Mouse (Mus musculus): ENCODE measurements around the gene Abcg4. TPM values are rescaled to one million over a fixed set of nuclear protein-coding genes. Genes with fewer than 3 reads are reported as not detected.

Gene Abcg4
- polyA plus RNA-seq, 1 experiment from 2014 or later: 1.8 TPM

DNA sequence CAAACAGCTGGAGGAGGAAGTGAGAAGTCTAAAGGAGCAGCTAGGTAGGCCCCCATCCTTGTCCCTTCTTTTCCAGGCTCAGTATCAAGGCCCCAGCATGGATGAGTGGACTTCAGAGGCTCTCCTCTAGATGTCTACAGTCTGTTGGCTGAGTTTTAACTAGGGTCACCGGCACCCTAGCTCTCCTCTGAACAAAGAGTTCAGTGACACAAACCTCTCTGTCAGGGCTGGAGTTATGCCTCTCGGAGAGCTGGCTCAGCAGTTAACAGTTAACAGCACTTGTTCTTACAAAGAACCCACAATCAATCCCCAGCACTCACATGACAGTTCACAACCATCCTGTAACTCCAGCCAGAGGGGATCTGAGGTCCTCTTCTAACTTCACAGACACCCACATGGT lies 44.8 kb downstream of the Abcg4 start:
- WGBS: 45% methylated on average over 2 of the region's 2 CpGs

DNA sequence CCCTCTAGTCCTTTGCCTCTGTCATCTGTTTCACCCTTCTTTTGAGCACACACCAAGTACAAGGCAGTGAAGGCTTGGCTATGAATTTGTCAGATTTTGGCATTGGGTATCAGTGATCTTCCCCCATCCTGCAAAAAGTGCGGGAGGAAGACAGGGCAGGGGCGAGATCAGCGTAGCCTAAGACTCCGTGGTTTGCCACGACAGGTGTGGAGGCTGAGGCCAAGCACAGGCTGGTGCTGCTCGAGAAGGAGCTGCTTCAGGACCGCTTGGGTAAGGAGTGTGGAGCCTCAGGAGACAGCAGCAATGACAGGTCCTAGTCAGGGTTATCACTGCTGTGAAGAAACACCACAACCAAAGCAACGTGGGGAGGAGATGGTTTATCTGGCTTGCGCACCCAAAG lies 47.0 kb downstream of the Abcg4 start:
- Histone ChIP-seq H3K9ac (no peak overlapping the region), H3K27ac (no peak overlapping the region), H3K36me3 (no peaks in the 10 kb centered on the region), H3K4me1 (no peaks in the 10 kb centered on the region), H3K9me3 (no peaks in the 10 kb centered on the region), H3K4me3 (no peak overlapping the region), H3K4me2 (no peak overlapping the region), H3K27me3 (0 out of 2 replicates have a peak, but pooled peaks cover 5% of the 10 kb centered on the region)
- no peak for ATAC-seq (ENCODE audit: borderline replicate concordance, extremely low read depth, low FRiP score, low TSS enrichment)
- 54% methylated on average over 9 of the region's 9 CpGs for WGBS

More for the DNA sequence above, 44.8 kb downstream of the Abcg4 start:
- ATAC-seq (ENCODE audit: borderline replicate concordance, extremely low read depth, low FRiP score, low TSS enrichment): no peak
- Histone ChIP-seq H3K4me2 (no peak overlapping the region), H3K4me3 (no peak overlapping the region), H3K27ac (no peak overlapping the region), H3K9me3 (no peaks in the 10 kb centered on the region), H3K9ac (no peak overlapping the region), H3K4me1 (no peaks in the 10 kb centered on the region), H3K27me3 (peaks cover 6% of the 10 kb centered on the region; the same call in 1 of the 2 replicates), H3K36me3 (no peaks in the 10 kb centered on the region)

DNA sequence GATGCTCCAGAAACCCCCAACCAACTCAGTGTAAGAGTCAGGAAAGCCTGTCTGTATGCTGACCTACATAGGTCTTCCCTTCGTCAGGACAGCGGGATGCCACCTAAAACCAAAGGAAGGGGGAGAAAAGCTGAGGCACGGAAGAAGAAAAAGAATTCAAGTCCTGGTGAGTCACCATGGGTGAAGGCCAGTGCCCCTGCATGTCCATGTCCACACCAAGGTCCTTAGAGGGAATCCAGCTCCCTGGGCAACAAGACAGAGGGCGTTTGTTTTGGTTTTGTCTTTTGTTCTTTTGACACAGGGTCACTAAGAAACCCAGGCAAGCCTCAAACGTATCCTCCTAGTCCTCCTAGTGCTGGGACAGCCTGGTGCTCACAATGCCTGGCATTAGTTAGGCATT lies 47.5 kb downstream of the Abcg4 start:
- Histone ChIP-seq H3K27ac (no peak overlapping the region), H3K36me3 (no peaks in the 10 kb centered on the region), H3K4me2 (no peak overlapping the region), H3K9me3 (no peaks in the 10 kb centered on the region), H3K4me1 (no peaks in the 10 kb centered on the region), H3K9ac (no peak overlapping the region), H3K4me3 (no peak overlapping the region), H3K27me3 (0 out of 2 replicates have a peak, but pooled peaks cover 5% of the 10 kb centered on the region)
- WGBS: 53% methylated on average over 5 of the region's 5 CpGs
- no peak for ATAC-seq (ENCODE audit: borderline replicate concordance, extremely low read depth, low FRiP score, low TSS enrichment)

DNA sequence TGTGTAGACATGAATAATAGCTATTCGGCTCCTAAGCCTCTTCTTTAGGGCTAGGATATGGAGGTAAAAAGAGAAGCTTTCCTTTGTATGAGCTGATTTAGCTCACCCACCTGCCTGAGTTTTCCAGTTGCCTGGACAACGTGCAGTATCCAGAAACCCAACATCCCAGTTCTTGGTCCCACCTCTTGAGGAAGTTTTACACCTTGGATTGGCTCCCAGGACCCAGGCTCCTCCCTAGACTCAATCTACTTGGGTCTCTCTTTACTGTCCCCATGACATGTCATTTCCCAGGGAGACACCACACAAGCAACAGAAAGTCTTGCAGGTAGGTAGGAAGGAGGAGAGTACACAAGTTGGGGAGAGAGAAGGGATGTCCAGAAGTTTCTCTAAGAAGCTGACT lies 48.0 kb downstream of the Abcg4 start, which contains the start of gene Ccdc153:
Gene Ccdc153, plus strand, starts transcription at position 278 of the 400 bp plus-strand sequence.
- WGBS: 52% methylated on average over 2 of the region's 2 CpGs
- Histone ChIP-seq H3K4me2 (no peak within 1 kb of the TSS), H3K27me3 (0 out of 2 replicates have a peak, but pooled peaks cover 5% of the 10 kb centered on the region), H3K4me1 (no peaks in the 10 kb centered on the region), H3K4me3 (no peak within 1 kb of the TSS), H3K27ac (no peak within 1 kb of the TSS), H3K9me3 (no peaks in the 10 kb centered on the region), H3K36me3 (no peaks in the 10 kb centered on the region), H3K9ac (no peak within 1 kb of the TSS)
- no peak for ATAC-seq (ENCODE audit: borderline replicate concordance, extremely low read depth, low FRiP score, low TSS enrichment)

DNA sequence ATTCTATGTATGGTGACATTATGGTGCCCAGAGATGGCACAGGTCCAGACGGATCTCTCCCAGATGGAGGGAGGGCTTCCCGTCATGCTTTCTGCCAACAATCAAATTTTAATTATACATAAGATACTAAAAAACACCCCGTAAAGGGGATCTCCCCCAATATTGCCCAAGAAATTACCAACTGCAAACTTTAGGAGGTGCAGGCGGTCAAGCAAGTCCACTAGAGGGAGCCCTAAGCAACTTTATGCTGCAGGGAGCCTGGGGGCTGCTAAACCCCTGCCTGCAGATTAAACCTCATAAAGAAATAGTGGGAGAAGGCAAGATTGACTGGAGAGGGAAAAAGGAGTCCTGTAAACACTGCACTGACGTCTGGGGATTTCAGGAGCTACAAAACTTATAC lies 49.0 kb downstream of the Abcg4 start:
- Histone ChIP-seq H3K4me2 (no peak overlapping the region), H3K27me3 (0 out of 2 replicates have a peak, but pooled peaks cover 5% of the 10 kb centered on the region), H3K27ac (no peak overlapping the region), H3K9ac (no peak overlapping the region), H3K4me3 (no peak overlapping the region), H3K36me3 (no peaks in the 10 kb centered on the region), H3K9me3 (no peaks in the 10 kb centered on the region), H3K4me1 (no peaks in the 10 kb centered on the region)
- no peak for ATAC-seq (ENCODE audit: borderline replicate concordance, extremely low read depth, low FRiP score, low TSS enrichment)
- 10% methylated on average over 5 of the region's 5 CpGs for WGBS

DNA sequence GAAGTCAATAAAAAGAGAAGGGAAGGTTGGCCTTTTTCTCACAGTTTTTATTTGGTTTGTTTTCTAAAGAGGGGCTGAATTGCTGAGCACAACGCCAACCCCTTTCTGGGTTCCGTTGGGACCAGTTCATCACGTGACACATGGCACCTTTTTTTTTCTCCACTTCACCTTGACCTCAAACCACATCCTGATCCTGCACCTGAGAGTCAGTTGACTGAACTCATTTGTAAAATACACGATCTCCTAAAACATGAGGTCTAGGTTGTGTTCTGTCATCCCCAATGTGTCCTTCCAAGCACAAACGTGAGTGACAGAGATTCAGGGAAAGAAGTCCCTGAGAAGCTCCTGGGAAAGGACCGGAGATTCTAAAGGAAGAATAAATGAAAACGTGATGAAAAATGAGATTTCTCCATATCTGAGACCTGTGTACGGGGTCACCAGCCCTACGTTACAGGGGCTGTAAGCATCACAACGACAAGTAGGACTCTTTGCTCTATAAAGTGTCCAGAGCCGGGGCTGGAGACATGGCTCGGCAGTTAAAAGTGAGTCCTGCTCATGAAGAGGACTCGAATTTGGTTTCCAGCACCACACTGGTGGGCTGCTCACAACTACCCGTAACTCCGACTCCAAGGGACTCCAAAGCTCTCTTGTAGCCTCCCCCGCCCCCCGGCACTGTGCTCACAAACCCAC lies 49.8 kb downstream of the Abcg4 start:
- WGBS: 72% methylated on average over 17 of the region's 17 CpGs
- H3K9me3 ChIP-seq: no peaks in the 10 kb centered on the region
- no peaks in the 10 kb centered on the region for H3K4me1 ChIP-seq
- no peaks in the 10 kb centered on the region for H3K36me3 ChIP-seq
- ATAC-seq (ENCODE audit: borderline replicate concordance, extremely low read depth, low FRiP score, low TSS enrichment): no peak
- no peak overlapping the region for H3K27ac ChIP-seq
- no peak overlapping the region for H3K4me2 ChIP-seq
- no peak overlapping the region for H3K4me3 ChIP-seq
- no peak overlapping the region for H3K9ac ChIP-seq
- H3K27me3 ChIP-seq: 0 out of 2 replicates have a peak, but pooled peaks cover 5% of the 10 kb centered on the region

DNA sequence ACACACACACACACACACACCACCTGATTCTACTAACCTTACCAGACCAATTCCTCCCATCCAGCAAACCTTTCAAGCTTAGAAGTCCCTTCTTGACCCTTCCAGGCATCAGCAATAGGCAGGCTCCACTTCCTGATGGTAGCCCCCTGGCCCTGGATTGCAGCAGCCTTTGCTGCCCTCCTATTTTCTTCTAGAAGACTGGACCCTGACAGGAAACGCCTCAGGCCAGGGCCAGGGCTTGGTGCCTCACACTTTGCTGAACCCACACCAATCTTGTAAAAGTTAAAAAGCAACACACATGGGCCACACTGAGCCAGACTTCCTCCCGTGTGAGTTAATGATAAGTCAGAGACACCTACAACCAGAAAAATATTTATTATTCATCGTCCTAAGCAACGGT lies 51.3 kb downstream of the Abcg4 start:
- Histone ChIP-seq H3K4me2 (no peak overlapping the region), H3K4me3 (no peak overlapping the region), H3K9me3 (no peaks in the 10 kb centered on the region), H3K27ac (no peak overlapping the region), H3K36me3 (no peaks in the 10 kb centered on the region), H3K9ac (no peak overlapping the region), H3K4me1 (peaks cover 8% of the 10 kb centered on the region), H3K27me3 (0 out of 2 replicates have a peak, but pooled peaks cover 5% of the 10 kb centered on the region)
- ATAC-seq (ENCODE audit: borderline replicate concordance, extremely low read depth, low FRiP score, low TSS enrichment): no peak
- WGBS: 66% methylated on average over 4 of the region's 4 CpGs

DNA sequence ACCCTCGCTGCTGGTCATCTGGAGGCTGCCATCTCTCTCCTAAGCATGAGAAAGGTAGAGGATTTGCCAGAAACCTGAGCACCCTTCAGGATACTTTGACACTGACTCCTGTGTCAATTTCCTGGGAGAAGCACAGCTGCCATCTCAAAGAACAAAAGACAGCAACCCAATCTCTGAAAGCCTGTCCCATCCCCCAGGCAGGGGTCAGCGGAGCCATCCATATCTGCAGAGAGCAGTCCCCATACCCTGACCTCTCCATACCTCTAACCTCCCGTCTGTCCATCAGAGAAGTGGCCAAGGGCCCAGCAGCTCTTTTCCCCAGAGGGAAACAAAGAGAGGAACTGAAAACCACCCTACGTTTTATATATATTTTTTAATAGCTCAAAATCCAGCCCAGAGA lies 51.8 kb downstream of the Abcg4 start:
- no peak overlapping the region for H3K9ac ChIP-seq
- 0 out of 2 replicates have a peak, but pooled peaks cover 5% of the 10 kb centered on the region for H3K27me3 ChIP-seq
- H3K27ac ChIP-seq: no peak overlapping the region
- 61% methylated on average over 4 of the region's 4 CpGs for WGBS
- no peak overlapping the region for H3K4me3 ChIP-seq
- peaks cover 13% of the 10 kb centered on the region for H3K4me1 ChIP-seq
- no peak for ATAC-seq (ENCODE audit: borderline replicate concordance, extremely low read depth, low FRiP score, low TSS enrichment)
- no peaks in the 10 kb centered on the region for H3K36me3 ChIP-seq
- H3K9me3 ChIP-seq: no peaks in the 10 kb centered on the region
- H3K4me2 ChIP-seq: no peak overlapping the region

DNA sequence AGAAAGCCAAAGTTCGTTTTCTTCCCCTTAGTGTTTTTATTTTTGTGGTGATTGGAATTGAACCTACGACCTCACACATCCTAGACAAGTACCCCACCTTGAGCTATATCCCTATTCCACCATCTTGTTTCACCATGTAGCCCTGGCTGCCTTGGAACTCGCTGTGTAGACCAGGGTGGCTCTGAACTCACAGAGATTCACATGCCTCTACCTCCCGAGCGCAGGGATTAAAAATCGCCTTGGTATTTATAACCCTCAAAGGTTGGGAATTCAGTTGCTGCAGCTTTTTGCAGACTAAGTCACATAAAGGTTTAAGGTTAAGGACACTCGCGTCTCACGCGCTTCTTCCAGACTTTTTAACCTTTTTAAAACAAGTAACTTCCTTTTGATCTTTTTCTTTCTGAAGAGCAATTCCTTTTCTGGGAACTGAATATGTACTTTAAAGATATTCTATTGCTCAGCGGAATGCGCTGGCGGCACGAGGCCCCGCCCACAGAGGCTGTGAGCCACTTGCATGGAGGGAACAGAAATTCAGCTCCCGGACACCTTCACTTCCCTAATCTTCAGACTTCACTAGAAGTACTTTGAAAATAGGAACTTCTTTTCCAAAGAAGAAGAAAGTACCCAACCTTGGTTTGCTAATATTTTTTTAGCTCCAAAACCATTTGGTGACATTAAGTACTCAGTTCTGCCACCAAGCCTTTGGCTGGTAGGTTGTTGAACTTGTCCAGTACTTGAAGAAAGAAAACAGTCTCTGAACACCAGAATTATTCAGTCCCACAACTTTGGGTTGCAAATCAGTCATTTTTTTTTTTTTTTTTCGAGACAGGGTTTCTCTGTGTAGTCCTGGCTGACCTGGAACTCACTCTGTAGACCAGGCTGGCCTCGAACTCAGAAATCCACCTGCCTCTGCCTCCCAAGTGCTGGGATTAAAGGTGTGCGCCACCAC lies 53.7 kb downstream of the Abcg4 start:
- peaks cover 13% of the 10 kb centered on the region for H3K4me1 ChIP-seq
- ATAC-seq (ENCODE audit: borderline replicate concordance, extremely low read depth, low FRiP score, low TSS enrichment): no peak
- H3K4me3 ChIP-seq: peak overlapping the region; percentile 98
- no peaks in the 10 kb centered on the region for H3K9me3 ChIP-seq
- WGBS: 20% methylated on average over 19 of the region's 19 CpGs
- no peaks in the 10 kb centered on the region for H3K27me3 ChIP-seq
- peak overlapping the region; percentile 91 for H3K27ac ChIP-seq
- H3K4me2 ChIP-seq: peak overlapping the region; percentile 51
- no peaks in the 10 kb centered on the region for H3K36me3 ChIP-seq
- H3K9ac ChIP-seq: no peak overlapping the region

DNA sequence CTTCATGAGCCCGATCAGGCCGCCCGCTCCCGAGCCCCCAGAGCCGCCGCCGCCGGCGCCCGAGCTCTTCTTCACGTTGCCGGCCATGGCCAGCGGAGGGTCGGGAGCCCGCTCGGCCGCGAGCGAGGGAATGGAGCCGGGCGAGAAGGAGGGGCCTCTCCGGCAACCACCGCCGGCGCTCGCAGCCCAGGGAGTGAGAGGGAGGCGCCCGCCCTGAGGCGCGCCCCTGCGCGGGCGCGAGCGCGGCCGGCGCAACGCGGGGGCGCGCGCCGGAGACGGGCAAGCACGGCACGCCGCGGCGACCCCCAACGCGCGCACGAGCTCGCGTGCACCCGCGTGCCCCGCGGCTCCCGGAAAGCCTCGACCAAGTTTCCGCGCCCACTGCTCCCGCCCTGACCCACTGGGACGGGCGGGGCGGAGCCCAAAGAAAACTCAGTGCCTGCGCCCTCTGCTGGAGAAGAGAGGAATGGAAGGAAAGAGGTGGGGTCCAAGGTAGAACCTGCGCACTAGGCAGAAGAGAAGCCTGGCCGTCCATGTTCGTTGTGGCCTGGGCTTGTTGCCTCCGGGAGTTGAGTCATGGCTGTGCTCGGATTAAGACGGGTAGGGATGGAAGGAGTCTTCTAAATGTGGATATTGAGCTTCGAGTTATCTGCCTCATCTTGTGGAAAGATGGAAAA lies 54.5 kb downstream of the Abcg4 start, which contains the start of gene Cbl:
Gene Cbl, minus strand, starts transcription at position 248 of the 677 bp plus-strand sequence.
- Histone ChIP-seq H3K9me3 (no peaks in the 10 kb centered on the region), H3K27me3 (no peaks in the 10 kb centered on the region), H3K4me2 (peak within 1 kb of the TSS; percentile 60), H3K4me1 (peaks cover 18% of the 10 kb centered on the region), H3K36me3 (no peaks in the 10 kb centered on the region), H3K27ac (peak within 1 kb of the TSS; percentile 91), H3K9ac (peak within 1 kb of the TSS; percentile 94), H3K4me3 (peak within 1 kb of the TSS; percentile 98)
- 1% methylated on average over 66 of the region's 76 CpGs for WGBS
- peak; percentile 91 for ATAC-seq (ENCODE audit: borderline replicate concordance, extremely low read depth, low FRiP score, low TSS enrichment)

DNA sequence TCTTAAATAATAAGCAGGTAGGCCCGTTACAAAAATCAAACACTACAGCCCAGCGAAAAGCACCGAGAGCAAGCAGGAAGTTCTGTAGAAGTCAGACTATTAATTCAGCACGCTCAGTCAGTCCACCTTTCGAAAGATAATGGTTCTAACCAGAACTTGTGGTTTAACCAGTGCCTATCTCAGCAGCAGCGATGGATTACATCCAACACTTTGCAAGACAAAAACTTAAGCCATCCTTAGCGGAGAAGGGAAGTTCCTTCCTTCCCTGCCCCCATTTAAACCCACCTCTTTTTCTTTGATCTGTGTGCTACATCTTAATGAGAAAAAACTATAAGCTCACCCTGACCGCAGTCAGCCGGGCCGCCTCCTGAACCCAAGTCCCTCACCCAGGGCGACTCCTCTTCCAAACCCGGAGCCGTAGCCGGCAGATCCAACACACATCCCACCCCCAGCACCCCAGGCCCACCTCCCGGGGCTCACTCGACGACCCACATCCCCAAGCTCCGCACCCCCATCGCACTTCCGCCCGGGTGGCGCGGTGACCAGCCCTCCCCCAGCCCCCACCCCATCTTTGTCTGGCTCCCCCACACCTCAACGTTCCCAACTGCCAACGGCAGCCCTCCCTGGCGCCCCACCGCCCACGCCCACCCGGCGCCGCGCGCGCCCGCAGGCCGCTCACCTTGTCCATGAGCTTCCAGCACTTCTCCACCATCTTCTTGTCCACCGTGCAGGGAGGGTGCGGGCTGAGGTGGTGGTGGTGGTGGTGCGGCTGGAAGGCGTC lies 55.2 kb downstream of the Abcg4 start:
- Histone ChIP-seq H3K27me3 (no peaks in the 10 kb centered on the region), H3K4me3 (peak overlapping the region; percentile 98), H3K4me2 (peak overlapping the region; percentile 60), H3K36me3 (no peaks in the 10 kb centered on the region), H3K27ac (peak overlapping the region; percentile 91), H3K4me1 (peaks cover 18% of the 10 kb centered on the region), H3K9ac (peak overlapping the region; percentile 94), H3K9me3 (no peaks in the 10 kb centered on the region)
- WGBS: 1% methylated on average over 39 of the region's 40 CpGs
- peak; percentile 74; the same call in 1 of the 2 replicates for ATAC-seq (ENCODE audit: borderline replicate concordance, extremely low read depth, low FRiP score, low TSS enrichment)
